Mouse (Mus musculus): ENCODE measurements at regions not wholly inside any gene's neighbourhood (a gene's known extent, or its start where the extent isn't known, plus 50 kb on each side); places are given as distances from the start of the nearest gene placed in this dataset.

DNA sequence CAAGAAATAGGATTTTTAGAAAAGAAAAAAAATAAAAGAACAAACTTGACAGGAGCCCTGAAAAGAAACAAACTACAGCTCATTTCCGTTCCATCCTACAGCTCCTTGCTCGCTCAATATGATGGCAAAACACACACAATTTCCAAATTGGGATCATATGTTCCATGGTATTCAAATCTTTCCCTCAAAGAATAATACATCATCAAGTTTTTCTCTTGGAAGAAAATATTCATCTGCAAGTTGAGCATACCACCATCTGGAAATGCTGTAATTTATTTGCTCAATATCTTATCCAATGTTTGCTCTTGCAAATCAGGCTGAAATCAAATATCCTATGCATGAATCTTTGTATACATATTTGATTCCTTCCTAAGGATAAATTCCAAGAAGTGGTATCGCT is 131.1 kb upstream of the Slc22a22 start:
- no peak for TF ChIP-seq CTCF (IDR thresholded peaks at IDR 0.05; ENCODE audit: low read depth, low read length)
- no peak for TF ChIP-seq GATA1 (IDR thresholded peaks at IDR 0.05; ENCODE audit: borderline replicate concordance, low read length)
- TF ChIP-seq TAL1 (conservative IDR thresholded peaks at IDR 0.05; ENCODE audit: low read depth, low read length), result no peak

Measured in G1E (cell line).